Comparison of ENCODE assay signal across 1 mouse cellular context in genomic region chr17:34894074-34894597, GRCm38 (mm10).
TF ChIP-seq lines count a peak whose summit lies in the region.

No protein-coding gene starts in this region.

TF ChIP-seq in MEL, 35 proteins besides CTCF, POLR2A, EP300 and RAD21 (continued from another document):
- TF ChIP-seq ELF1 (IDR thresholded peaks at IDR 0.05; ENCODE audit: low read depth, low read length) (no peak), CHD2 (IDR thresholded peaks at IDR 0.05; ENCODE audit: low read length) (no peak), MXI1 (IDR thresholded peaks at IDR 0.05; ENCODE audit: low read depth, low read length) (no peak), GABPA (IDR thresholded peaks at IDR 0.05; ENCODE audit: low read depth, low read length) (no peak), POLR2AphosphoS2 (IDR thresholded peaks at IDR 0.05; ENCODE audit: low read length) (no peak), USF1 (IDR thresholded peaks at IDR 0.05; ENCODE audit: low read depth, low read length) (no peak), ZMIZ1 (IDR thresholded peaks at IDR 0.05; ENCODE audit: low read depth, low read length) (0 out of 2 replicates have a peak, but pooled peaks have one; percentile 12), MAX (IDR thresholded peaks at IDR 0.05; ENCODE audit: low read length) (no peak), TAL1 (IDR thresholded peaks at IDR 0.05; ENCODE audit: low read length) (peak; percentile 80), ZC3H11A (IDR thresholded peaks at IDR 0.05; ENCODE audit: low read depth, low read length) (no peak), TBP (IDR thresholded peaks at IDR 0.05; ENCODE audit: low read depth, low read length) (no peak), CHD1 (IDR thresholded peaks at IDR 0.05; ENCODE audit: low read depth, low read length) (no peak), SIN3A (IDR thresholded peaks at IDR 0.05; ENCODE audit: low read length) (peak; percentile 38; the same call in 1 of the 2 replicates), ZNF384 (IDR thresholded peaks at IDR 0.05; ENCODE audit: low read depth, low read length) (no peak), MAZ (IDR thresholded peaks at IDR 0.05; ENCODE audit: low read depth, low read length) (peak; percentile 97), USF2 (IDR thresholded peaks at IDR 0.05; ENCODE audit: borderline replicate concordance in 1 of 2, insufficient read depth in 1 of 2, low read depth in 1 of 2, low read length in 2 of 2) (no peak), ZKSCAN1 (IDR thresholded peaks at IDR 0.05; ENCODE audit: low read depth, low read length) (no peak), NRF1 (IDR thresholded peaks at IDR 0.05; ENCODE audit: insufficient read depth, low read depth, low read length, poor library complexity, severe bottlenecking) (peak; percentile 73), NELFE (IDR thresholded peaks at IDR 0.05; ENCODE audit: low read depth, low read length) (no peak; the same call in 1 of the 2 replicates), MYC (IDR thresholded peaks at IDR 0.05; ENCODE audit: low read depth, low read length) (0 out of 2 replicates have a peak, but pooled peaks have one; percentile 59), MEF2A (IDR thresholded peaks at IDR 0.05; ENCODE audit: extremely low read depth, insufficient replicate concordance, low read depth, low read length, poor library complexity, severe bottlenecking) (no peak), MAFK (IDR thresholded peaks at IDR 0.05; ENCODE audit: borderline replicate concordance, low read depth, low read length) (no peak), ETS1 (IDR thresholded peaks at IDR 0.05; ENCODE audit: low read depth, low read length) (peak; percentile 56; the same call in 1 of the 2 replicates), GATA1 (IDR thresholded peaks at IDR 0.05; ENCODE audit: low read depth, low read length) (no peak), KAT2A (conservative IDR thresholded peaks at IDR 0.05; ENCODE audit: low read depth, low read length) (no peak), JUND (IDR thresholded peaks at IDR 0.05; ENCODE audit: low read depth, low read length) (no peak), POLR2AphosphoS5 (IDR thresholded peaks at IDR 0.05; ENCODE audit: borderline replicate concordance, low read depth, low read length) (no peak), SMC3 (IDR thresholded peaks at IDR 0.05; ENCODE audit: low read depth, low read length) (no peak), E2F4 (IDR thresholded peaks at IDR 0.05; ENCODE audit: borderline replicate concordance, low read depth, low read length) (no peak)
